Mouse (Mus musculus): ENCODE measurements around the gene Kng2.
"Not testable (repeated sequence)": the region's sequence is repeated elsewhere in the genome, so short reads cannot be mapped to it uniquely, and the experiment has no call there.

Kng2 gene

GRCm38 (mm10) chr16:23028966-23029600, at the start of gene Kng2:
TSS of gene Kng2 (minus strand) at chr16:23029482.
- peak; percentile 40 for DNase-seq

- DNase-seq, result not testable (repeated sequence)
Measured at GRCm38 (mm10) chr16:23077516-23077915, 48.2 kb upstream of the Kng2 start.

- peak; percentile 22 for DNase-seq
Measured at GRCm38 (mm10) chr16:23060781-23061325, 31.6 kb upstream of the Kng2 start.

- DNase-seq, result not testable (repeated sequence)
Measured at GRCm38 (mm10) chr16:23059630-23060029, 30.3 kb upstream of the Kng2 start.

- DNase-seq, result not testable (repeated sequence)
Measured at GRCm38 (mm10) chr16:23057668-23058447, 28.6 kb upstream of the Kng2 start, which contains the start of gene Kng1. TSS of gene Kng1 (plus strand) at chr16:23057865.

GRCm38 (mm10) chr16:23046319-23046718, 17.0 kb upstream of the Kng2 start:
- peak; percentile 55 for DNase-seq

- DNase-seq, result no peak
Measured at GRCm38 (mm10) chr16:23040876-23041275, 11.6 kb upstream of the Kng2 start.

GRCm38 (mm10) chr16:23039281-23039680, 10.0 kb upstream of the Kng2 start:
- DNase-seq, result peak; percentile 52

GRCm38 (mm10) chr16:23037744-23038143, 8.5 kb upstream of the Kng2 start:
- DNase-seq, result peak; percentile 40

- DNase-seq, result peak; percentile 73
Measured at GRCm38 (mm10) chr16:23033673-23034072, 4.4 kb upstream of the Kng2 start.

- DNase-seq, result no peak
Measured at GRCm38 (mm10) chr16:23030673-23031435, 1.6 kb upstream of the Kng2 start.

GRCm38 (mm10) chr16:23027341-23027740, 1.9 kb downstream of the Kng2 start:
- DNase-seq, result peak; percentile 28

- no peak for DNase-seq
Measured at GRCm38 (mm10) chr16:23026582-23026981, 2.7 kb downstream of the Kng2 start.

- DNase-seq, result peak; percentile 60
Measured at GRCm38 (mm10) chr16:23025111-23025510, 4.2 kb downstream of the Kng2 start.

- DNase-seq, result not testable (repeated sequence)
Measured at GRCm38 (mm10) chr16:23020571-23020970, 8.7 kb downstream of the Kng2 start.

GRCm38 (mm10) chr16:23014645-23015044, 14.6 kb downstream of the Kng2 start:
- DNase-seq, result not testable (repeated sequence)

GRCm38 (mm10) chr16:23013786-23014185, 15.5 kb downstream of the Kng2 start:
- DNase-seq, result not testable (repeated sequence)

- DNase-seq, result not testable (repeated sequence)
Measured at GRCm38 (mm10) chr16:22996951-22997350, 32.3 kb downstream of the Kng2 start.

- no peak for DNase-seq
Measured at GRCm38 (mm10) chr16:22967383-22968030, 61.8 kb downstream of the Kng2 start.

- no peak for DNase-seq
Measured at GRCm38 (mm10) chr16:22963293-22963692, 66.0 kb downstream of the Kng2 start.

- DNase-seq, result no peak
Measured at GRCm38 (mm10) chr16:22962256-22962655, 67.0 kb downstream of the Kng2 start.

GRCm38 (mm10) chr16:22961073-22961472, 68.2 kb downstream of the Kng2 start:
- DNase-seq, result no peak

GRCm38 (mm10) chr16:22956085-22956439, 73.2 kb downstream of the Kng2 start:
- no peak for DNase-seq

Measured in kidney, postnatal 14 days (tissue).